Mouse (Mus musculus) hindbrain, embryonic 16.5 days (tissue): Measurements from ENCODE around the gene Abcc10. TPM values are rescaled to one million over a fixed set of nuclear protein-coding genes. Genes with fewer than 3 reads are reported as not detected.

Experiments
- ATAC-seq: fragments of 200-750 bp; cut with Nextera tagmentation; 2 replicates; pipeline ENCODE4 v1.8.0; 2017; ENCODE audit warnings: moderate TSS enrichment, moderate library complexity
- H3K27ac ChIP-seq: fragments of 300-500 bp; sonication (generic); 2 replicates; pipeline ENCODE4 v1.5.1; 2014; ENCODE audit warnings: low read depth, mild to moderate bottlenecking, control low read depth, low read length, moderate library complexity
- H3K27me3 ChIP-seq: fragments of 300-500 bp; sonication (generic); replicated peaks from 2 replicates; pipeline ENCODE4 v1.6.1; 2014; ENCODE audit warnings: low read length; ENCODE audit not compliant: control insufficient read depth, insufficient read depth
- H3K36me3 ChIP-seq: fragments of 300-500 bp; sonication (generic); 2 replicates; pipeline ENCODE4 v1.6.1; 2014; ENCODE audit warnings: mild to moderate bottlenecking, low read length, moderate library complexity, mixed read lengths; ENCODE audit not compliant: control insufficient read depth, insufficient read depth
- H3K4me1 ChIP-seq: fragments of 300-500 bp; sonication (generic); 2 replicates; pipeline ENCODE4 v1.6.1; 2014; ENCODE audit warnings: low read depth, low read length; ENCODE audit not compliant: control insufficient read depth, insufficient read depth
- H3K4me2 ChIP-seq: fragments of 300-500 bp; sonication (generic); 2 replicates; pipeline ENCODE4 v1.6.1; 2014; ENCODE audit warnings: mild to moderate bottlenecking, low read length, control low read depth, moderate library complexity
- H3K4me3 ChIP-seq: fragments of 300-500 bp; sonication (generic); 2 replicates; pipeline ENCODE4 v1.5.1; 2014; ENCODE audit warnings: mild to moderate bottlenecking, low read length, control low read depth, moderate library complexity
- H3K9ac ChIP-seq: fragments of 300-500 bp; sonication (generic); 2 replicates; pipeline ENCODE4 v1.6.1; 2014; ENCODE audit warnings: low read depth, mild to moderate bottlenecking, control low read depth, low read length, moderate library complexity
- H3K9me3 ChIP-seq: fragments of 300-500 bp; sonication (generic); 2 replicates; pipeline ENCODE4 v1.6.1; 2014; ENCODE audit warnings: mild to moderate bottlenecking, low read length, moderate library complexity; ENCODE audit not compliant: control insufficient read depth
- WGBS: fragments of 180-500 bp; shearing (Covaris S2); extraction: QIAGEN DNeasy Blood & Tissue Kit; methylation state at CpG from one replicate; pipeline ENCODE4 v1.1.7; 2014; 5-methylcytosine and 5-hydroxymethylcytosine counted together
- polyA plus RNA-seq: library from polyadenylated mRNA; unstranded; fragments of >200 nt; fragmentation: Nextera tagmentation; extraction: Ambion mirVana; gene quantifications from 2 replicates; pipeline ENCODE4 v1.2.1, GENCODE M21; 2015

Abcc10 gene
- polyA plus RNA-seq, 1 experiment from 2014 or later: 9.3 TPM

GRCm38 (mm10) chr17:46267511-46267910 lies 60.6 kb downstream of the Abcc10 start:
- H3K4me2 ChIP-seq: no peak overlapping the region
- no peaks in the 10 kb centered on the region for H3K27me3 ChIP-seq
- H3K4me1 ChIP-seq: no peaks in the 10 kb centered on the region
- WGBS: 87% methylated on average over 7 of the region's 7 CpGs
- H3K9me3 ChIP-seq: no peaks in the 10 kb centered on the region
- H3K9ac ChIP-seq: no peak overlapping the region
- H3K27ac ChIP-seq: no peak overlapping the region
- peaks cover 11% of the 10 kb centered on the region for H3K36me3 ChIP-seq
- no peak for ATAC-seq
- H3K4me3 ChIP-seq: no peak overlapping the region

- Histone ChIP-seq H3K4me1 (no peaks in the 10 kb centered on the region), H3K4me3 (no peak overlapping the region), H3K4me2 (no peak overlapping the region), H3K9me3 (no peaks in the 10 kb centered on the region), H3K27ac (no peak overlapping the region), H3K36me3 (peaks cover 13% of the 10 kb centered on the region), H3K9ac (no peak overlapping the region), H3K27me3 (no peaks in the 10 kb centered on the region)
- WGBS: 67% methylated on average over 6 of the region's 6 CpGs
- ATAC-seq: no peak
These were observed 61.2 kb downstream of the Abcc10 start for GRCm38 (mm10) chr17:46266986-46267385.

DNA sequence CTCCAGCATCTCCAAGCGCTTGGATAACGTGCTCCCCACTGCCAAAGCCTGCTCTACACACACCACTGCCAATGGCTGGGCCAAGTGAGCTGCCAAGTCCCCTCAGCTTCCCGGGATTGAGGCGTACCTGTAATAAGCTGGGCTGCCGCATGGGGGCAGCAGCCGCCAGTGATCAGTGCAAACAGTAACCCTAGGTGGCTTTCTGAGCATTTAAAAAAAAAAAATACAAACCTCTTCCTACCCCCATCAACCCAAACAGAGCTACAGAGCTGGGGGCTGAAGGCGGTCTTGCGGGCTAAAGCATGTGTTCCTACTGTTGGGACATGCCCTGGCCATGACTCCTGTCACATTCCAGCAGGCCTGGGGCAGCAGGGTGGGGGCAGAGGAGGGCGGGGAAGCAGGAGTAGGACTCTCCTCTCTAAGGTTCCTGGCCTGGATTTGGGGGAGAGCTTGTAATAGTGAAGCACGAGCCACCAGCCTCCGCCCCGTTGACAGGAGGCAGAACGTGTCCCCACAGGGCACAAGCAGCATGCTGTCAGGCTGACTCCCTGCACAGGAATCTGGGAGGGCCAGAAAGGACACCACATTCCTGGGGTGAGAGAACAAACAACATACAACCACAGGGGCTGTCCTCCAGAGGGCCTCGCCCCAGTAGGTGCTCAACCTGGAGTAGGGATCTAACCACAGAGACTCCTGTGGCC lies 62.1 kb downstream of the Abcc10 start:
- Histone ChIP-seq H3K27me3 (no peaks in the 10 kb centered on the region), H3K9me3 (no peaks in the 10 kb centered on the region), H3K4me2 (no peak overlapping the region), H3K4me1 (no peaks in the 10 kb centered on the region), H3K4me3 (no peak overlapping the region), H3K36me3 (peaks cover 12% of the 10 kb centered on the region), H3K27ac (no peak overlapping the region), H3K9ac (no peak overlapping the region)
- WGBS: 31% methylated on average over 14 of the region's 14 CpGs
- ATAC-seq: peak; percentile 65

DNA sequence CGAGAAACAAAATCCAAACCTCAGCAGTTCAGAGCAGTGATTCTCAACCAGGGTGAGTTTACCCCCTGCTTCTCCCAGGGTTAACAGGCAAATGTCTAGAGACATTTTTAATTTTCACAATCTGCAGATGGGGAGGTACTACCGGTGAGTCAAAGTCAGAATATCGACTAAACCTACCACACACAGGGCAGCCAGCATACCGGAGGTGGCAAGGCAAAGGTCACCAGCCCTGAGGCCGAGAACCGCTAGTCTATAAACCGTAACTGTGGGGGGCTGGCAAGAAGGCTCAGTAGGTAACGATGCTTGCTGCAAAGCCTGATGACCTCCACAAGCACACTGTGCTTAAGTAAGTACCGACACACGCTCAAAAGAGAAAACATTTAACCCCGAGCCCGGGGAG lies 62.6 kb downstream of the Abcc10 start:
- H3K27ac ChIP-seq: no peak overlapping the region
- no peak overlapping the region for H3K9ac ChIP-seq
- H3K27me3 ChIP-seq: no peaks in the 10 kb centered on the region
- no peaks in the 10 kb centered on the region for H3K4me1 ChIP-seq
- H3K36me3 ChIP-seq: peaks cover 10% of the 10 kb centered on the region
- no peak overlapping the region for H3K4me3 ChIP-seq
- no peaks in the 10 kb centered on the region for H3K9me3 ChIP-seq
- ATAC-seq: no peak
- H3K4me2 ChIP-seq: no peak overlapping the region
- 82% methylated on average over 12 of the region's 12 CpGs for WGBS

- no peak overlapping the region for H3K27ac ChIP-seq
- H3K9me3 ChIP-seq: no peaks in the 10 kb centered on the region
- no peaks in the 10 kb centered on the region for H3K4me1 ChIP-seq
- H3K36me3 ChIP-seq: peaks cover 13% of the 10 kb centered on the region
- H3K9ac ChIP-seq: no peak overlapping the region
- no peak overlapping the region for H3K4me2 ChIP-seq
- ATAC-seq: no peak
- no peaks in the 10 kb centered on the region for H3K27me3 ChIP-seq
- no peak overlapping the region for H3K4me3 ChIP-seq
- 84% methylated on average over 5 of the region's 5 CpGs for WGBS
These were observed 65.9 kb downstream of the Abcc10 start for GRCm38 (mm10) chr17:46262201-46262694.

DNA sequence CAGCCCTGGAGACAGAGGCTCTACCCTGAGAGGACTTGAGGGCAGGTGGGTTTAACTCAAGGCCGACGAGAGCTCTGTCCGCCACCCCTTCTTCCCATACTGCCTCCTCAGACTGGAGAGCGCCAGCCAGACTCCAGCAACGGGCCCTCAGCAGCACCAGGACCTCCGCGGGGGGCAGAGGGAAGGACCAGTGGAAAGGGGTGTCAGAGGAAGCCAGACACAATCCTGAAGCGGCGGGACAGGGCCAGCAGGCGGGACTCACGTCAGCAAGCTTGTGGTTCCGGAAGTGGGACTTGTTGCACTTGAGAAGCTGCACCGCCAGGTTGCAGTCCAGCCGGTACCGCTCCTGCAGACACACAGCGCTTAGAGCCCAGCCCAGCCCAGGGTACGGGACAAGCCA lies 68.5 kb downstream of the Abcc10 start:
- ATAC-seq: no peak
- WGBS: 91% methylated on average over 17 of the region's 17 CpGs
- peaks cover 13% of the 10 kb centered on the region for H3K36me3 ChIP-seq

DNA sequence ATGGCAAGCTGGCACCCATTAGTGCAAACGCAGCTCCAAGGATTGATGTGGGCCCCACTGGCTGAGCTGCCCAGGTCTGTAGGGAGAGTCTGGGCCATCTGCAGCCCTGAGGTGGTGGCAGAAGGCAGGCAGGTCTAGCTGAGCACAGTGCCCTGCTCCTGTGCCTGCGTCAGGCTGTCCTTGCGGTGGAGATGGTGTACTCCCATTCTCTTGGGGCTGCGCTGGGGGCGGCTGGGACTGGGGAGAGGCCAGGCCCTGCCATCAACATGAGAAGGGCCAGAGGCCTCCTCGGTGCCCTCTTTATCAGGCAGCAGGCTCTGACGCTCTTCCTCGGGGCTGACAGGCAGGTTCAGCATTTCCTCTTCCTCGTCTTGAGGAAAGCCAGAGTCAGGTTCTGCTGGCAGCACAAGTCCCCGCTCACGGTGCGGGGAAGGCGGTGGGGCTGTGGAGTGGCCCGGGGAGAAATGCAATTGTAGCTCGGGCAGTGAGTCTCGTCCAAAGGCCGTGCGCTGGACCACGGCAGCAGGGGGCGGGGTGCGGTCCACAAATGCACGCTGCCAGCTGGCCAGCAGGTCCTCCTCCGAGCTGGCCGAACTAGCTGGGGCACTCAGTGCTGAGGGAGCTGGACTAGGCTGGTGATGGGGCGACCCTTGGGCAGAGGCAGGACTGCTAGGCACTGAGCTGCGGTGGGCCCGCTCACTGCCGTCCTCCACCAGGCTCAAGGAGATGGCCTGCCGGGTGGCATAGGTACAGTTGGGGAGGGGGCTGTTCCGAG lies 69.7 kb downstream of the Abcc10 start:
- H3K36me3 ChIP-seq: peaks cover 11% of the 10 kb centered on the region
- ATAC-seq: no peak

More for the DNA sequence above, 68.5 kb downstream of the Abcc10 start:
- Histone ChIP-seq H3K4me3 (no peak overlapping the region), H3K27ac (no peak overlapping the region), H3K27me3 (no peaks in the 10 kb centered on the region), H3K4me2 (no peak overlapping the region), H3K9ac (no peak overlapping the region), H3K9me3 (no peaks in the 10 kb centered on the region), H3K4me1 (peaks cover 6% of the 10 kb centered on the region; the same call in 1 of the 2 replicates)

GRCm38 (mm10) chr17:46255147-46255546 lies 73.0 kb downstream of the Abcc10 start:
- Histone ChIP-seq H3K27me3 (no peaks in the 10 kb centered on the region), H3K4me2 (peak overlapping the region; percentile 87), H3K9me3 (no peaks in the 10 kb centered on the region), H3K4me1 (peaks cover 16% of the 10 kb centered on the region), H3K27ac (no peak overlapping the region), H3K4me3 (peak overlapping the region; percentile 80), H3K36me3 (peaks cover 18% of the 10 kb centered on the region), H3K9ac (peak overlapping the region; percentile 90)
- 23% methylated on average over 6 of the region's 6 CpGs for WGBS
- no peak for ATAC-seq

More for the DNA sequence above, 69.7 kb downstream of the Abcc10 start:
- Histone ChIP-seq H3K9ac (no peak overlapping the region), H3K27me3 (no peaks in the 10 kb centered on the region), H3K4me2 (no peak overlapping the region), H3K9me3 (no peaks in the 10 kb centered on the region), H3K4me1 (peaks cover 10% of the 10 kb centered on the region), H3K27ac (no peak overlapping the region), H3K4me3 (no peak overlapping the region)
- 79% methylated on average over 30 of the region's 30 CpGs for WGBS

- Histone ChIP-seq H3K9ac (peak overlapping the region; percentile 90), H3K36me3 (peaks cover 18% of the 10 kb centered on the region), H3K27me3 (no peaks in the 10 kb centered on the region), H3K4me2 (peak overlapping the region; percentile 87), H3K4me1 (peaks cover 23% of the 10 kb centered on the region), H3K9me3 (no peaks in the 10 kb centered on the region), H3K4me3 (peak overlapping the region; percentile 80), H3K27ac (peak overlapping the region; percentile 79)
- under 1% methylated on average over 52 of the region's 54 CpGs for WGBS
- ATAC-seq: no peak; the same call in 1 of the 2 replicates
These were observed 74.0 kb downstream of the Abcc10 start for GRCm38 (mm10) chr17:46254106-46254505.
